Mouse (Mus musculus): ENCODE results near the gene Rnf11. TPM values are rescaled to one million over a fixed set of nuclear protein-coding genes. Genes with fewer than 3 reads are reported as not detected.

Gene Rnf11
- polyA plus RNA-seq, 1 experiment from 2014 or later = 40.0 TPM

DNA sequence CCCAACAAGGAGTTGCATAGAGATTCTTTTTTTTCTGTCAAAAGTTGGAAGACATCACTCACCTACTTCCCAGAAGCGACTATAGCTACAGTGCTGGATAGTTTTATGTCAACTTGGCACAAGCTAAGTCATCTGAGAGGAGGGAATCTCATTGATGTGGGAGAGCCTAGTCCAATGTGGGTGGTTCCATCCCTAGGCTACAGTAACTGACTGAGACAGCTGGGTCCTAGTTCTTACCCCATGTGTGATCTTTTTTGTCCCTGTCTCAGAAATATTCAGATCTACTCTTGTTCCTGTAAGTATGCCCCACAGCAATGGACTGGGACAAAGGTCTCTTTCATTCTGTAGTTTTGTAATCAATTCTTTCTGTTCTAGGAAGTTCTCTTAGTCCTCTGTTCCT is 66.5 kb downstream of the Rnf11 start:
- no peak overlapping the region for H3K4me2 ChIP-seq (ENCODE audit: low read length)
- no peaks in the 10 kb centered on the region for H3K36me3 ChIP-seq (ENCODE audit: control insufficient read depth, insufficient read depth, low read length)
- H3K4me3 ChIP-seq (ENCODE audit: low read depth, low read length) = no peak overlapping the region
- no peak for DNase-seq (ENCODE audit: low spot score)
- H3K27me3 ChIP-seq (replicated peaks; ENCODE audit: control insufficient read depth, insufficient read depth, low read length) = no peaks in the 10 kb centered on the region
- ATAC-seq (replicated peaks; ENCODE audit: low FRiP score, low TSS enrichment, low read depth) = no peak
- no peak overlapping the region for H3K27ac ChIP-seq (ENCODE audit: low read depth)
- H3K4me1 ChIP-seq (replicated peaks; ENCODE audit: control insufficient read depth, insufficient read depth, low read length) = no peaks in the 10 kb centered on the region
- no peak overlapping the region for H3K9ac ChIP-seq (ENCODE audit: low read length)
- 70% methylated on average over 1 of the region's 1 CpGs for WGBS
- H3K9me3 ChIP-seq (ENCODE audit: control insufficient read depth, low read length) = no peaks in the 10 kb centered on the region

DNA sequence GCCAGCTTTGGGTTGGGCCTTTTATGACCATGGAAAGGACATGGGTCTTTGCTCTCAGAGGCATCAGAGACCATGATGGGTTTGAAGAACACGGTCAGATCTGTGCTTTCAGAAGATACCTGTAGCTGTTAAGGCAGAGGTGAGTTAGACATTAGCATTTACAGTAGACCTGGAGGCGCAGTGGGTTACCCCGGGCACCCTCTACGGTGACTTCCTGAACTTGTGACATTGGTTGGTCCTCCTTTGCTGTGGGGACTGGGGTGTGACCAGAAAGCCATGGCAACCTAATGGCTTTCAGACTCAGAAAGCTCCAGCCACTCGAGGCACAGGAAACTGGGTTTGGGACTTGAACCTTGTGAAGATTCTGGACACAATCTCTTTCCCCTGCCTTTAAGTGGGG is 72.3 kb downstream of the Rnf11 start:
- no peak for DNase-seq (ENCODE audit: low spot score)
- H3K27me3 ChIP-seq (replicated peaks; ENCODE audit: control insufficient read depth, insufficient read depth, low read length) = no peaks in the 10 kb centered on the region
- WGBS = 94% methylated on average over 5 of the region's 5 CpGs

DNA sequence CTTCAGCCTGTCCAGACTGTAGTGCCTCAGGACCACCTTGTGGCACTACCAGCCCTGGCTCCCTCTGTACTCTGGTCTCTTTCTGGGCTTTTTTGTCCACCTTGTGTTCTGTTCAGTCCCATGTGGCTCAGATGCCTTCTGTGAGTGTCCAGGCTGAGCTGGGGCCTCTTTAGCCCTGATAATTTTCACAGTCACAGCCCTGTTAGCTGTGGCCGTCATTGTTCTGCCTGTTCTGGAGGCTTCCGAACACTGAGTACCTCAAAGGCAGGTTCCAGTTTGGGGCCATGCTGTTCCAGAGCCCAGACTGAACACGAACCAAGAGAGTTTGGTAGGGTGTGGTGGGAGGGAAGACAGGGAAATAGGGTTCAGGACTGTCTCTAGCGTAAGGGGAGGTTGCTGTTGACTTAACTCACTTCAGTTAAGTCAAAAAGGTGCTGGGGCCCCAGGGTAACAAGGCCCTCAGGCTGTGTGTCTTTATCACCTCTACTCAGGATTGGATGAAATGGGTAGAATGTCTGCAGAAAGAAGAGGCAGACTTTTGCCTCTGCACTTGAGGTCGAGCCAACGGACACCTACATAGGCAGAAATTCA is 73.1 kb downstream of the Rnf11 start:
- Histone ChIP-seq H3K27me3 (replicated peaks; ENCODE audit: control insufficient read depth, insufficient read depth, low read length) (no peaks in the 10 kb centered on the region), H3K9me3 (ENCODE audit: control insufficient read depth, low read length) (no peaks in the 10 kb centered on the region), H3K36me3 (ENCODE audit: control insufficient read depth, insufficient read depth, low read length) (no peaks in the 10 kb centered on the region), H3K4me2 (ENCODE audit: low read length) (no peak overlapping the region), H3K4me1 (replicated peaks; ENCODE audit: control insufficient read depth, insufficient read depth, low read length) (peaks cover 6% of the 10 kb centered on the region), H3K4me3 (ENCODE audit: low read depth, low read length) (no peak overlapping the region), H3K27ac (ENCODE audit: low read depth) (no peak overlapping the region), H3K9ac (ENCODE audit: low read length) (no peak overlapping the region)
- no peak for ATAC-seq (replicated peaks; ENCODE audit: low FRiP score, low TSS enrichment, low read depth)
- WGBS = 78% methylated on average over 6 of the region's 6 CpGs
- DNase-seq (ENCODE audit: low spot score) = no peak

More for the DNA sequence above, 72.3 kb downstream of the Rnf11 start:
- Histone ChIP-seq H3K9me3 (ENCODE audit: control insufficient read depth, low read length) (no peaks in the 10 kb centered on the region), H3K4me2 (ENCODE audit: low read length) (no peak overlapping the region), H3K4me1 (replicated peaks; ENCODE audit: control insufficient read depth, insufficient read depth, low read length) (peaks cover 5% of the 10 kb centered on the region), H3K9ac (ENCODE audit: low read length) (no peak overlapping the region), H3K27ac (ENCODE audit: low read depth) (no peak overlapping the region), H3K36me3 (ENCODE audit: control insufficient read depth, insufficient read depth, low read length) (no peaks in the 10 kb centered on the region), H3K4me3 (ENCODE audit: low read depth, low read length) (no peak overlapping the region)
- ATAC-seq (replicated peaks; ENCODE audit: low FRiP score, low TSS enrichment, low read depth) = no peak

DNA sequence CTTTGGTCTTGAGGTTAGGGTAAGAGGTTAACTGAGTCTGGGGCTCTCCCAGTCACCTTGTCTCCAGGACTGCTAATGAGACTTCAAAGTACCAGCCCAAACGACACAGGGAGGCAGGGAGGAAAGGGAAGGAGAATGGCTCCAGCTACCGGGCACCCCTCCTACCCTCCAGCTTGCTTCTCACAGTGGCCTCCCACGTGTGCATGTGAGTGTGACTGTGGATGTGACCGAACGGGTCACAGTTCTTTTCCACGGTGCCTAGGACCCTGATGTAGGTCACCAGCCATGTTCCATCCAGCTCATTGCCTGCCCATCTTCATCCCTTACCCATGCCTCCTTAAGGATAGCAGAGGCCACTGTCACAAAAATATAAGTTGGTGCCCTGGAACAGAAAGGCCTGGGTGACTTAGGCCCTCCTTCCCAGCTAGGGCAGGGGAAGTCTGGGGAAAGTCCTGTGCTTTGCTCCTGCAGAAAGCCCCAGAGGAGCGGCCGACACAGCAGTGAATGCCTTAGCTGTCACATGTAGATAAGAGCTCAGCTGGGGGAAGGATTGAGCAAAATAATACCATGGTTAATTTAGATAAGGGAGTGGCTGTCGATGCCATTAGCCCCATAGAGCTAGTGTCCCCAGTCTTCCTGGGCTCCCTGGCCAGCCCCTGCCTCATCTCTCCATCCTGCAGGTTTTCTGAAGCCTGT is 73.7 kb downstream of the Rnf11 start:
- Histone ChIP-seq H3K9me3 (ENCODE audit: control insufficient read depth, low read length) (no peaks in the 10 kb centered on the region), H3K4me2 (ENCODE audit: low read length) (no peak overlapping the region), H3K4me1 (replicated peaks; ENCODE audit: control insufficient read depth, insufficient read depth, low read length) (peaks cover 11% of the 10 kb centered on the region), H3K4me3 (ENCODE audit: low read depth, low read length) (no peak overlapping the region), H3K36me3 (ENCODE audit: control insufficient read depth, insufficient read depth, low read length) (no peaks in the 10 kb centered on the region), H3K27me3 (replicated peaks; ENCODE audit: control insufficient read depth, insufficient read depth, low read length) (no peaks in the 10 kb centered on the region), H3K9ac (ENCODE audit: low read length) (no peak overlapping the region), H3K27ac (ENCODE audit: low read depth) (no peak overlapping the region)
- DNase-seq (ENCODE audit: low spot score) (no peak), ATAC-seq (replicated peaks; ENCODE audit: low FRiP score, low TSS enrichment, low read depth) (no peak)
- WGBS = 67% methylated on average over 9 of the region's 9 CpGs

DNA sequence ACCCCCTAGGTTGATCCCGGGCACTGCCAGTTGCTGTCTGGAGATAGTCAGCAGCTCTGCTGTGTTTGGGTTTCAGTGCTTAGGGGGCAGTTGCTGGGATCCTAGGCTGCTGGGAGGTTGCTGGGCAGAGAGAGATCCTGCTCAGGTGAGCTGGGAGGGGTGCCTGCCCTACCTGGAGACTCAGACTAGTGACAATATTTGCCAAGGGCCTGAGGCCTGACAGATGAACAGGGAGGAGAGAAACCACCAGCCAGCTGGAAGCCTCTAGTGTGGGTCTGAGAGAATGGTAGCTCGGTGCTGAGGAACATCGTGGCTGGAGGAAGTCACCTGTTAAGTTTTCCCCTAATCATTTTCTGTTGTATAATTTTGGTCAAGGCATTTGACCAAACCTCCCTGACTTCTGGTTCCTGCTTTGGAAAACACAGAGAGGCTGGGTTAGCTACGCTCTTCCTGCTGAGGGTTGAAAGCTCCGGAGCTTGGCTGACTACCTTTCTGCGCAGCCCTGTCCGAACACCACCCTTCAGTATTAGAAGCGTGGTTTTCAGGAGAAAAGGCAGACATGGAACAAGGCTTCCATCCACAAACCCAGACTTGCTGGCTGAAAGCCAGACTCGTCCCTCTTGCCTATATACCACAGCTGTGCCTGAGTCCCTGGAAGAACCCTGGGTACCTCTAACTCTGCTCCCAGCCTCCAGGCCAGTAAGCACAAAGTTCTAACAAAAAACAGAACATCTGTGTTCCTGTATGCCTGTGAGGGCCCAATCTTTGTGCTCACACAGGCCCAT is 76.6 kb downstream of the Rnf11 start:
- no peak for ATAC-seq (replicated peaks; ENCODE audit: low FRiP score, low TSS enrichment, low read depth)
- Histone ChIP-seq H3K36me3 (ENCODE audit: control insufficient read depth, insufficient read depth, low read length) (no peaks in the 10 kb centered on the region), H3K27ac (ENCODE audit: low read depth) (no peak overlapping the region), H3K4me1 (replicated peaks; ENCODE audit: control insufficient read depth, insufficient read depth, low read length) (peaks cover 11% of the 10 kb centered on the region), H3K9me3 (ENCODE audit: control insufficient read depth, low read length) (no peaks in the 10 kb centered on the region), H3K4me3 (ENCODE audit: low read depth, low read length) (no peak overlapping the region), H3K4me2 (ENCODE audit: low read length) (peak overlapping the region; percentile 98), H3K9ac (ENCODE audit: low read length) (no peak overlapping the region), H3K27me3 (replicated peaks; ENCODE audit: control insufficient read depth, insufficient read depth, low read length) (no peaks in the 10 kb centered on the region)
- 56% methylated on average over 9 of the region's 9 CpGs for WGBS
- peak; percentile 61 for DNase-seq (ENCODE audit: low spot score)

DNA sequence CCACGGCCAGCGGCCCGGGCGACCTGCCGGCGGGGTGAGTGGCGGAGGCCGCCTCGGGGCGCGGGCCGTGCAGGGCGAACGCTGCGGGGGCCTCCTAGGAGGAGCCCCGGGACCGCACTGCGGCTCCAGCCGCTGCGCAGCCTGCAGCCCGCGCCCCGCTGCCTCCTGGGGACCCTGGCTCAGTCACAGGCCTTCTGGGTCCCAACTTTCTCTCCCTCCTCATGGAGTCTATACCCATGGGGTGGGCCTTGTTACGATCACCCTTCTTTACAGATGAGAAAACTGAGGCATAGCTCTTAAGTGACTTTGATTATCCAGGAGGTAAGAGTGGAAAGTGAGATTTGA is 77.4 kb downstream of the Rnf11 start:
- H3K36me3 ChIP-seq (ENCODE audit: control insufficient read depth, insufficient read depth, low read length) = no peaks in the 10 kb centered on the region
- H3K4me3 ChIP-seq (ENCODE audit: low read depth, low read length) = peak overlapping the region; percentile 52
- H3K4me2 ChIP-seq (ENCODE audit: low read length) = peak overlapping the region; percentile 98
- H3K9me3 ChIP-seq (ENCODE audit: control insufficient read depth, low read length) = no peaks in the 10 kb centered on the region
- no peaks in the 10 kb centered on the region for H3K27me3 ChIP-seq (replicated peaks; ENCODE audit: control insufficient read depth, insufficient read depth, low read length)
- H3K9ac ChIP-seq (ENCODE audit: low read length) = peak overlapping the region; percentile 56
- H3K27ac ChIP-seq (ENCODE audit: low read depth) = peak overlapping the region; percentile 80
- ATAC-seq (replicated peaks; ENCODE audit: low FRiP score, low TSS enrichment, low read depth) (no peak; the same call in 1 of the 2 replicates), DNase-seq (ENCODE audit: low spot score) (no peak)
- H3K4me1 ChIP-seq (replicated peaks; ENCODE audit: control insufficient read depth, insufficient read depth, low read length) = peaks cover 11% of the 10 kb centered on the region
- 8% methylated on average over 15 of the region's 24 CpGs for WGBS

DNA sequence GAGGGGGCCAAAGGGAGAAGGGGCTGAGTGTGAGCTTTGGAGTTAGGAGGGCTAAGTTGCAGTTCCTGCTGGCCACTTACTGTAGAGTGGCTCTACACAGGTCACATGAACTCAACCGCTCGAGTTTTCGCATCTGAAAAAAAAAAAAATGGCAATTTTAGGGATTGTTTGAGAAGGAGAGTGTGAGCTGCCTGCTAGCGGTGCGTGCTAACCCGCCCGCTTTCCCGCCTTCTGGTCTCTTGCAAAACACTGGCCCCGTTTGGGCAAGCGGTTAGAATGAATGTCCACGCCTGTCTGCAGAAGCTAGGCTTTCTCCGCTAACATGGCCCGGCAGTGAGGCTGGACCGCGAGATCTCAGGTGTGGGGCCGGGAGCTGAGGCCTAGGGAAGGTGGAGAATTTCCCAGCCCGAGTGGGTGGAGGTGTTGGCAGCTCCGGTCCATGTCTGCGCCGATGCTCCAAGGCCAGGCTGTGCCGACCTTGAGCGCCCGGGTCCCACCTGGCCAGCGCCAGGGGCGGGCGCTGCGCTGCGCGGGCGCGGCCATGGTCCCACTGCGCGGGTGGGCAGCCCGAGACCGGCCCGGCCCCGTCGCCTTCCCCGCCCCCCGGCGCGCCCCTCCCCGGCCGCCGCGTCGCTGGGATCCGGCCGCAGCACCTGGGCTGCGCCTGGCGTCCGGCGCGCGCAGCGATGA is 77.9 kb downstream of the Rnf11 start, which contains the start of gene Ttc39a:
Gene Ttc39a (plus strand): TSS at position 138 of the 690 bp plus-strand sequence.
- no peaks in the 10 kb centered on the region for H3K36me3 ChIP-seq (ENCODE audit: control insufficient read depth, insufficient read depth, low read length)
- H3K4me3 ChIP-seq (ENCODE audit: low read depth, low read length) = peak within 1 kb of the TSS; percentile 52
- ATAC-seq (replicated peaks; ENCODE audit: low FRiP score, low TSS enrichment, low read depth) (peak; percentile 61), DNase-seq (ENCODE audit: low spot score) (peak; percentile 89)
- peak within 1 kb of the TSS; percentile 80 for H3K27ac ChIP-seq (ENCODE audit: low read depth)
- peaks cover 11% of the 10 kb centered on the region for H3K4me1 ChIP-seq (replicated peaks; ENCODE audit: control insufficient read depth, insufficient read depth, low read length)
- no peaks in the 10 kb centered on the region for H3K27me3 ChIP-seq (replicated peaks; ENCODE audit: control insufficient read depth, insufficient read depth, low read length)
- peak within 1 kb of the TSS; percentile 56 for H3K9ac ChIP-seq (ENCODE audit: low read length)
- WGBS = under 1% methylated on average over 55 of the region's 56 CpGs
- H3K4me2 ChIP-seq (ENCODE audit: low read length) = peak within 1 kb of the TSS; percentile 98
- H3K9me3 ChIP-seq (ENCODE audit: control insufficient read depth, low read length) = no peaks in the 10 kb centered on the region

DNA sequence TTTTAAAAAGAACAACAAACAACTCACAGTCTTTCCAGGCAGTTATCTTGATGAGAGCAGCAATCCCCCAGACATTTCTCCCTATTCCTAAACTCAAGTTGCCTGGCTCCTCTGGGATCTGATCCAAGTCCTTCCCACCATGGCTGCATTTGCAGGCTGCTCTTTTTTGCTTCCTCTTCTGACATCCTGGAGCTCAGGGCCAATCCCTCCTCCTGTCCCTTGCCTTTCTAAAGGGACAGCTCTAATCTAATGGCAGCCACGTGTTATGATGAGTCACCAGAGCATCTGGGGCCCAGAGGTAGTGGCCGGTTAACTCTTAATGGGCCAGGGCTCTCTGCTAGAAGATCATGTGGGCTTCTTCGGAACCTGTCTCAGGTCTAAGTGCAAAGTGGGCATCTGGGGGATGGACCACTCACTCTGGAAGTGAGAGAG is 78.5 kb downstream of the Rnf11 start:
- H3K9me3 ChIP-seq (ENCODE audit: control insufficient read depth, low read length) = no peaks in the 10 kb centered on the region
- peak overlapping the region; percentile 98 for H3K4me2 ChIP-seq (ENCODE audit: low read length)
- H3K9ac ChIP-seq (ENCODE audit: low read length) = peak overlapping the region; percentile 56; the same call in 1 of the 2 replicates
- peaks cover 11% of the 10 kb centered on the region for H3K4me1 ChIP-seq (replicated peaks; ENCODE audit: control insufficient read depth, insufficient read depth, low read length)
- H3K4me3 ChIP-seq (ENCODE audit: low read depth, low read length) = peak overlapping the region; percentile 52
- H3K27ac ChIP-seq (ENCODE audit: low read depth) = peak overlapping the region; percentile 80
- H3K27me3 ChIP-seq (replicated peaks; ENCODE audit: control insufficient read depth, insufficient read depth, low read length) = no peaks in the 10 kb centered on the region
- no peaks in the 10 kb centered on the region for H3K36me3 ChIP-seq (ENCODE audit: control insufficient read depth, insufficient read depth, low read length)
- ATAC-seq (replicated peaks; ENCODE audit: low FRiP score, low TSS enrichment, low read depth) (peak; percentile 81), DNase-seq (ENCODE audit: low spot score) (no peak)
- WGBS = 1% methylated on average over 3 of the region's 3 CpGs
